Mouse (Mus musculus) ES-E14 (cell line): ENCODE measurements around the gene Ubxn10. TPM values are rescaled to one million over a fixed set of nuclear protein-coding genes. Genes with fewer than 3 reads are reported as not detected.

ENCODE experiments used
- DNase-seq: peaks from one replicate; pipeline ENCODE4 v3.0.0-alpha.2; 2013; ENCODE audit warnings: low read depth, low spot score
- H3K27ac ChIP-seq: 2 replicates; pipeline ENCODE4 v1.5.1; 2012; ENCODE audit warnings: low read depth, mild to moderate bottlenecking, low read length, moderate library complexity, mixed read lengths; ENCODE audit not compliant: poor library complexity, insufficient read depth, severe bottlenecking
- H3K36me3 ChIP-seq: 2 replicates; pipeline ENCODE4 v1.6.1; 2012; ENCODE audit warnings: mild to moderate bottlenecking, low read length, moderate library complexity, mixed read lengths; ENCODE audit not compliant: control insufficient read depth, poor library complexity, insufficient read depth, severe bottlenecking
- H3K4me1 ChIP-seq, 2 experiments: fragments of 150-350 bp in 1 of 2; sonication (generic) in 1 of 2; 2 replicates each; pipeline ENCODE4 v1.6.1; 2012; ENCODE audit warnings: low read length in 2 of 2, mild to moderate bottlenecking in 1 of 2, mixed read lengths in 1 of 2; ENCODE audit not compliant: control insufficient read depth in 2 of 2, insufficient read depth in 2 of 2, poor library complexity in 1 of 2
- H3K4me3 ChIP-seq, 2 experiments: fragments of 150-350 bp in 1 of 2; sonication (generic) in 1 of 2; 2 replicates each; pipeline ENCODE4 v1.5.1; 2012; ENCODE audit warnings: low read length in 2 of 2, low read depth in 1 of 2, mild to moderate bottlenecking in 1 of 2, mixed read lengths in 1 of 2; ENCODE audit not compliant: insufficient read depth in 1 of 2, poor library complexity in 1 of 2, severe bottlenecking in 1 of 2
- H3K9ac ChIP-seq: 2 replicates; pipeline ENCODE4 v1.6.1; 2012; ENCODE audit warnings: low read depth, mild to moderate bottlenecking, low read length, mixed read lengths; ENCODE audit not compliant: poor library complexity, insufficient read depth, severe bottlenecking
- H3K9me3 ChIP-seq: fragments of 150-350 bp; sonication (generic); 2 replicates; pipeline ENCODE4 v1.6.1; 2012; ENCODE audit warnings: low read depth, mild to moderate bottlenecking, low read length; ENCODE audit not compliant: control insufficient read depth, insufficient read depth
- CHD2 ChIP-seq: IDR thresholded peaks from 2 replicates; pipeline ENCODE4 v1.6.1; 2014; ENCODE audit warnings: mild to moderate bottlenecking, low read depth, low read length, inconsistent platforms
- HCFC1 ChIP-seq: IDR thresholded peaks from 2 replicates; pipeline ENCODE4 v1.6.1; 2012; ENCODE audit warnings: low read length, inconsistent platforms, borderline replicate concordance; ENCODE audit not compliant: insufficient read depth
- MAFK ChIP-seq: IDR thresholded peaks from 2 replicates; pipeline ENCODE4 v1.6.1; 2014; ENCODE audit warnings: mild to moderate bottlenecking, low read depth, low read length, inconsistent platforms; ENCODE audit not compliant: insufficient read depth
- ZC3H11A ChIP-seq: IDR thresholded peaks from 2 replicates; pipeline ENCODE4 v1.6.1; 2012; ENCODE audit warnings: low read depth, mild to moderate bottlenecking, inconsistent platforms, low read length, borderline replicate concordance
- ZNF384 ChIP-seq: IDR thresholded peaks from 2 replicates; pipeline ENCODE4 v1.6.1; 2012; ENCODE audit warnings: low read depth, low read length, inconsistent platforms
- in situ Hi-C, 2 experiments: fragments of 600-800 bp; cut with MboI; formaldehyde crosslinking; loops; one replicate each; pipeline ENCODE4 v1.15.1; 2025; ENCODE audit warnings: low sequenced_read_pairs in 2 of 2, inconsistent platforms in 1 of 2; ENCODE audit not compliant: unreplicated experiment in 2 of 2
- total RNA-seq: library from RNA; depleted of rRNA; stranded (reverse); fragments of 300-350 nt; gene quantifications from 2 replicates; pipeline ENCODE4 v1.2.3, GENCODE M21; 2012

Ubxn10 gene
- total RNA-seq, 1 experiment = 1.1 TPM

DNA sequence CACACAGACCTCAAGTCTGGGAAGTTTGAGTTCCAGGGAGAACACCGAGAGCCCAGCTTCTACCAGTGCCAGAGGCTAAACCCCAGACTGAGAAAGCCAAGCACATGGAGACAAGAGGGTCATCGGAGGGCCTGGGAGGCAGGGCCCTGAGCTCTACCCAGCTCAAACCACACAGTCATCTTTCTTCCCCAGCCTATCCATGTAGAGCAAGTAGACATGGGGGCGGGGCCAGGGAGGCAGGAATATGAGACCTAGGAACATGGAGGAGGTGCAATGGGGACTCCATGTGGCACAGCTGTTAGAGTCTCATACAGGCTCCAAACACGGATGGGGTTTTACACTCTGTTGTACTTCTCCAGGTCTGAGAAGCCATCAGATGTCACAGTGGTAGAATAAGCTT, 8.9 kb upstream of the Ubxn10 start:
- Histone ChIP-seq H3K27ac (no peak overlapping the region), H3K4me1 (no peaks in the 10 kb centered on the region), H3K9ac (no peak overlapping the region), H3K36me3 (no peaks in the 10 kb centered on the region), H3K9me3 (no peaks in the 10 kb centered on the region), H3K4me3 (no peak overlapping the region)
- DNase-seq = no peak
- TF ChIP-seq HCFC1 = no peak
- no peak for TF ChIP-seq MAFK
- no peak for TF ChIP-seq ZNF384
- in situ Hi-C loops = loop anchor here in 1 of 2 experiments (10.0 kb wide), 1 partner anchor 109 kb away; no protein-coding TSS in a partner anchor

- H3K27ac ChIP-seq = no peak overlapping the region
- no peaks in the 10 kb centered on the region for H3K9me3 ChIP-seq
- H3K4me3 ChIP-seq = no peak overlapping the region
- DNase-seq = no peak
- no peak overlapping the region for H3K9ac ChIP-seq
- H3K36me3 ChIP-seq = no peaks in the 10 kb centered on the region
- peaks cover 0 to 9% of the 10 kb centered on the region in 2 experiments; a peak in 1 of 4 replicates for H3K4me1 ChIP-seq
- in situ Hi-C loops = no loop called here
- TF ChIP-seq HCFC1 (no peak), ZC3H11A (no peak)
Measured at GRCm38 (mm10) chr4:138739136-138739851, 2.3 kb upstream of the Ubxn10 start.

DNA sequence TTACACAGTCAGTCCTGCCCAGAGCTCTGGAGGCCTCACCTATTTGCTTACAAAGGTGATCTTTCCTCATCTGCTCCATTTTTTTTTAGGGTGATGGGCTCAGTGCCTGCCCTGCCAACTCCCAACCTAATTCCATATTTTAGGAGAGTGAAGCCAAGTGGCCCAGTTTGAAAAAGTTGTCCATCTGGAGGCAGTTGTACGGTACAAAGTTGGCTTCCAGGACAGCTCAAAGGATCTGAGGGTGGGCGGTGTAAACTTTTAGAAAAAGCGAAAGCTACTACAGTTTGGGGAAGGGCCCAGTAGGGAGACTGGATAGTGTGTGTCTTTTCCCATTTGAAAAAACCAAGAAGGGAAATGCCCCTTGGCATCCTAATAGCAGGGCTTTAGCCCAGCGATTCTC, 2.1 kb downstream of the Ubxn10 start:
- Histone ChIP-seq H3K36me3 (no peaks in the 10 kb centered on the region), H3K9me3 (no peaks in the 10 kb centered on the region), H3K9ac (no peak overlapping the region), H3K27ac (no peak overlapping the region), H3K4me3 (no peak overlapping the region), H3K4me1 (peaks cover 0 to 9% of the 10 kb centered on the region in 2 experiments; a peak in 1 of 4 replicates)
- DNase-seq = no peak
- in situ Hi-C loops = no loop called here
- TF ChIP-seq MAFK (no peak), CHD2 (no peak), ZNF384 (no peak)

- Histone ChIP-seq H3K4me3 (no peak overlapping the region), H3K9me3 (no peaks in the 10 kb centered on the region), H3K36me3 (no peaks in the 10 kb centered on the region), H3K4me1 (peaks cover 0 to 2% of the 10 kb centered on the region in 2 experiments; a peak in 1 of 4 replicates), H3K27ac (no peak overlapping the region), H3K9ac (no peak overlapping the region)
- in situ Hi-C loops = no loop called here
- no peak for DNase-seq
- TF ChIP-seq CHD2 (no peak), ZC3H11A (no peak), HCFC1 (no peak), MAFK (no peak), ZNF384 (no peak)
Measured at GRCm38 (mm10) chr4:138734105-138734504, 2.9 kb downstream of the Ubxn10 start.

- no peaks in the 10 kb centered on the region for H3K9me3 ChIP-seq
- no peak for DNase-seq
- no peak overlapping the region for H3K4me3 ChIP-seq
- in situ Hi-C loops = no loop called here
- TF ChIP-seq HCFC1 (no peak), MAFK (no peak), ZC3H11A (no peak)
- H3K9ac ChIP-seq = no peak overlapping the region
- H3K27ac ChIP-seq = no peak overlapping the region
- H3K4me1 ChIP-seq = peaks cover 1 to 9% of the 10 kb centered on the region in 2 experiments; a peak in 2 of 4 replicates
- no peaks in the 10 kb centered on the region for H3K36me3 ChIP-seq
Measured at GRCm38 (mm10) chr4:138729018-138729703, 7.8 kb downstream of the Ubxn10 start.
